Mouse (Mus musculus) lung, adult 2 months (tissue): ENCODE data around the gene Gse1.

Experiments used
- CTCF ChIP-seq: fragments of 200-500 bp; IDR thresholded peaks from 2 replicates; pipeline ENCODE4 v1.5.1; 2011; ENCODE audit warnings: mild to moderate bottlenecking, low read length, control low read depth; ENCODE audit not compliant: insufficient read depth
- POLR2A ChIP-seq: fragments of 200-500 bp; IDR thresholded peaks from 2 replicates; pipeline ENCODE4 v1.6.1; 2011; ENCODE audit warnings: low read depth, mild to moderate bottlenecking, control low read depth, low read length, borderline replicate concordance; ENCODE audit errors: extremely low read depth

DNA sequence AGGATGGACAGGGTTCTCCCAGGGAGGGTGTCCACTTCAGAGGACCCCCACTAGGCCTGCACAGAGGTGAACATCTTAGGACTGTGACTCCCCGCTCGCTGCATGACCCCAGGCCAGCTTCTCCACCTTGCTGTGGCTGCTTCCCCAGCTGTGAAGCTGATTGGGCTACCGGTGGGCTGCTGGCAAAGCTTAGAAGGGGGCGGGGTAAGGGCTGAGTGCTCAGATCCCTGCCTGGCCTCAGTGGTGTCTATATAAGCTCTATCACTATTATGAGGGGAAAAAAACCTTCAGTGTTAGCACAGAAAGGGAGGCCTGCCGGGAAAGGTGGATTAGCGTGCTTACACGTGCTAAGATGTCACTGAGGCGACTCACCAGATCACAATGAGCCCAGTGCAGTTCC lies 183.6 kb downstream of the Gse1 start:
- TF ChIP-seq POLR2A, result no peak
- no peak for TF ChIP-seq CTCF
